In genomic region chr12:73223872-73224271, GRCm38 (mm10) we compare ENCODE assay signal across 21 mouse cellular contexts.
DNase-seq lines count a peak whose midpoint lies in the region; ATAC-seq and TF ChIP-seq lines count a peak whose summit lies in the region.
"Had no signal": no experiment of that assay in that cellular context is flagged by ENCODE, and none has a peak within 500 bp of the region (broad histone marks: within the 10 kb centered on the region; RNA-seq: fewer than 3 reads in every experiment).

No protein-coding gene starts in this region.

- WGBS in embryonic facial prominence, embryonic 11.5 days = 44% methylated on average over 6 of the region's 6 CpGs
- 46% methylated on average over 6 of the region's 6 CpGs for WGBS in embryonic facial prominence, embryonic 10.5 days
- 32% methylated on average over 6 of the region's 6 CpGs for WGBS in lung, embryonic 14.5 days
- WGBS in lung, adult 2 months = 54% methylated on average over 6 of the region's 6 CpGs
- 55% methylated on average over 6 of the region's 6 CpGs for WGBS in limb, embryonic 12.5 days
- WGBS in forebrain, embryonic 10.5 days = 68% methylated on average over 6 of the region's 6 CpGs

- TF ChIP-seq POLR2A in lung, adult 2 months (IDR thresholded peaks at IDR 0.05; ENCODE audit: borderline replicate concordance, extremely low read depth, low read depth, low read length) = no peak

- no peak overlapping the region for H3K4me2 ChIP-seq in embryonic facial prominence, embryonic 11.5 days (ENCODE audit: low read depth, low read length)
- H3K4me2 ChIP-seq in lung, embryonic 14.5 days = no peak overlapping the region
- no peak overlapping the region for H3K4me2 ChIP-seq in limb, embryonic 12.5 days
- H3K4me2 ChIP-seq: hindbrain, embryonic 12.5 days; liver, embryonic 13.5 days; midbrain, embryonic 15.5 days; neural tube, embryonic 12.5 days had no signal

- TF ChIP-seq CTCF in lung, embryonic 14.5 days (IDR thresholded peaks at IDR 0.05; ENCODE audit: low read depth) = no peak
- no peak for TF ChIP-seq CTCF in lung, adult 2 months (IDR thresholded peaks at IDR 0.05; ENCODE audit: insufficient read depth, low read length)

- no peaks in the 10 kb centered on the region for H3K27me3 ChIP-seq in embryonic facial prominence, embryonic 11.5 days (ENCODE audit: control insufficient read depth, insufficient read depth, low read length)
- H3K27me3 ChIP-seq in embryonic facial prominence, embryonic 10.5 days (replicated peaks; ENCODE audit: low read depth, poor library complexity, severe bottlenecking) = no peaks in the 10 kb centered on the region
- no peaks in the 10 kb centered on the region for H3K27me3 ChIP-seq in lung, embryonic 14.5 days (ENCODE audit: insufficient read depth, low read length)
- no peaks in the 10 kb centered on the region for H3K27me3 ChIP-seq in limb, embryonic 12.5 days
- no peaks in the 10 kb centered on the region for H3K27me3 ChIP-seq in forebrain, embryonic 10.5 days (ENCODE audit: poor library complexity, severe bottlenecking)
- H3K27me3 ChIP-seq: hindbrain, embryonic 12.5 days; liver, embryonic 13.5 days; midbrain, embryonic 15.5 days; neural tube, embryonic 12.5 days had no signal

- H3K36me3 ChIP-seq in embryonic facial prominence, embryonic 11.5 days (replicated peaks; ENCODE audit: control insufficient read depth, insufficient read depth, low read depth, low read length) = no peaks in the 10 kb centered on the region
- H3K36me3 ChIP-seq in embryonic facial prominence, embryonic 10.5 days (replicated peaks) = peaks cover 31% of the 10 kb centered on the region
- H3K36me3 ChIP-seq in lung, embryonic 14.5 days (ENCODE audit: insufficient read depth) = peaks cover 10% of the 10 kb centered on the region
- H3K36me3 ChIP-seq in limb, embryonic 12.5 days = peaks cover 21% of the 10 kb centered on the region
- H3K36me3 ChIP-seq in forebrain, embryonic 10.5 days (replicated peaks) = peaks cover 21% of the 10 kb centered on the region
- H3K36me3 ChIP-seq: midbrain, embryonic 15.5 days had no signal

- no peak overlapping the region for H3K27ac ChIP-seq in embryonic facial prominence, embryonic 11.5 days (replicated peaks; ENCODE audit: low read depth, low read length)
- no peak overlapping the region for H3K27ac ChIP-seq in embryonic facial prominence, embryonic 10.5 days (replicated peaks)
- H3K27ac ChIP-seq in lung, embryonic 14.5 days (ENCODE audit: low read depth) = peak overlapping the region; percentile 58; the same call in 1 of the 2 replicates
- 0 out of 2 replicates have a peak overlapping the region, but pooled peaks have one; percentile 45 for H3K27ac ChIP-seq in limb, embryonic 12.5 days
- H3K27ac ChIP-seq in forebrain, embryonic 10.5 days = no peak overlapping the region
- H3K27ac ChIP-seq: gastrocnemius, adult 2 months; hindbrain, embryonic 12.5 days; liver, embryonic 13.5 days; macrophage; midbrain, embryonic 15.5 days; neural tube, embryonic 12.5 days had no signal

- H3K4me1 ChIP-seq in embryonic facial prominence, embryonic 11.5 days (ENCODE audit: control insufficient read depth, insufficient read depth, low read length) = no peaks in the 10 kb centered on the region
- H3K4me1 ChIP-seq in embryonic facial prominence, embryonic 10.5 days = peaks cover 9% of the 10 kb centered on the region; the same call in 1 of the 2 replicates
- no peaks in the 10 kb centered on the region for H3K4me1 ChIP-seq in lung, embryonic 14.5 days (ENCODE audit: insufficient read depth)
- H3K4me1 ChIP-seq in lung, adult 2 months (ENCODE audit: control insufficient read depth, insufficient read depth, low read length) = no peaks in the 10 kb centered on the region
- peaks cover 3% of the 10 kb centered on the region; the same call in 1 of the 2 replicates for H3K4me1 ChIP-seq in limb, embryonic 12.5 days (replicated peaks)
- H3K4me1 ChIP-seq in forebrain, embryonic 10.5 days = no peaks in the 10 kb centered on the region
- H3K4me1 ChIP-seq: hindbrain, embryonic 12.5 days; midbrain, embryonic 15.5 days; neural tube, embryonic 12.5 days had no signal

- no peak for ATAC-seq in embryonic facial prominence, embryonic 11.5 days (replicated peaks; ENCODE audit: insufficient number of reproducible peaks, low FRiP score, low TSS enrichment, low read depth)
- peak; percentile 69 for ATAC-seq in lung, embryonic 14.5 days (ENCODE audit: insufficient read depth)
- no peak for ATAC-seq in limb, embryonic 12.5 days (ENCODE audit: insufficient number of reproducible peaks, insufficient read depth, low FRiP score, low TSS enrichment, low read depth)
- ATAC-seq in frontal cortex, adult (ENCODE audit: low TSS enrichment) = no peak
- ATAC-seq: intestine, postnatal 0 days; midbrain, embryonic 15.5 days had no signal

- no peaks in the 10 kb centered on the region for H3K9me3 ChIP-seq in embryonic facial prominence, embryonic 11.5 days (replicated peaks; ENCODE audit: control insufficient read depth, low read length)
- no peaks in the 10 kb centered on the region for H3K9me3 ChIP-seq in embryonic facial prominence, embryonic 10.5 days
- no peaks in the 10 kb centered on the region for H3K9me3 ChIP-seq in lung, embryonic 14.5 days (ENCODE audit: low read depth, low read length)
- H3K9me3 ChIP-seq in limb, embryonic 12.5 days = no peaks in the 10 kb centered on the region
- no peaks in the 10 kb centered on the region; the same call in 1 of the 2 replicates for H3K9me3 ChIP-seq in forebrain, embryonic 10.5 days
- H3K9me3 ChIP-seq: hindbrain, embryonic 12.5 days; liver, embryonic 13.5 days; midbrain, embryonic 15.5 days; neural tube, embryonic 12.5 days had no signal

- no peak overlapping the region for H3K9ac ChIP-seq in embryonic facial prominence, embryonic 11.5 days (replicated peaks; ENCODE audit: low read length)
- no peak overlapping the region for H3K9ac ChIP-seq in lung, embryonic 14.5 days
- no peak overlapping the region for H3K9ac ChIP-seq in limb, embryonic 12.5 days (replicated peaks)
- H3K9ac ChIP-seq: hindbrain, embryonic 12.5 days; liver, embryonic 13.5 days; midbrain, embryonic 15.5 days; neural tube, embryonic 12.5 days had no signal

- H3K4me3 ChIP-seq in embryonic facial prominence, embryonic 11.5 days (ENCODE audit: low read depth, low read length) = no peak overlapping the region
- H3K4me3 ChIP-seq in embryonic facial prominence, embryonic 10.5 days = no peak overlapping the region
- no peak overlapping the region for H3K4me3 ChIP-seq in lung, embryonic 14.5 days (ENCODE audit: low read depth, low read length)
- no peak overlapping the region for H3K4me3 ChIP-seq in lung, adult 2 months (replicated peaks; ENCODE audit: extremely low read depth, low read depth, low read length)
- H3K4me3 ChIP-seq in limb, embryonic 12.5 days (replicated peaks) = no peak overlapping the region
- no peak overlapping the region for H3K4me3 ChIP-seq in forebrain, embryonic 10.5 days
- H3K4me3 ChIP-seq: gastrocnemius, adult 2 months; hindbrain, embryonic 12.5 days; liver, embryonic 13.5 days; midbrain, embryonic 15.5 days; neural tube, embryonic 12.5 days had no signal

- peak; percentile 73 for DNase-seq in embryonic facial prominence, embryonic 11.5 days (ENCODE audit: low spot score)
- no peak for DNase-seq in embryonic facial prominence, embryonic 10.5 days (ENCODE audit: low spot score)
- DNase-seq in lung, embryonic 14.5 days = peak; percentile 78
- DNase-seq in lung, adult 2 months = no peak
- peak; percentile 34 for DNase-seq in adipocyte (ENCODE audit: low spot score)
- DNase-seq in forebrain, embryonic 10.5 days (ENCODE audit: extremely low spot score, low spot score) = no peak
- DNase-seq: cerebellum, adult 11-12 months; cerebellum, postnatal 10 days; gastrocnemius, adult 2 months; kidney, postnatal 4 days; liver, embryonic 13.5 days; right cerebral cortex, adult 18-20 months; right cerebral cortex, postnatal 4 days; thymus, postnatal 25 days had no signal

Comparison
In these comparisons a context has a peak if more than half of its experiments do, and no peak if none do; other contexts are left out.
1. DNase-seq: peak in embryonic facial prominence, embryonic 11.5 days (single experiment), lung, embryonic 14.5 days (single experiment) and adipocyte (single experiment); none in embryonic facial prominence, embryonic 10.5 days (single experiment), lung, adult 2 months (single experiment) and forebrain, embryonic 10.5 days (single experiment).
2. H3K27ac ChIP-seq: peak in lung, embryonic 14.5 days (single experiment) and limb, embryonic 12.5 days (single experiment); none in embryonic facial prominence, embryonic 11.5 days (single experiment), embryonic facial prominence, embryonic 10.5 days (single experiment) and forebrain, embryonic 10.5 days (single experiment).